Mouse (Mus musculus) embryonic facial prominence, embryonic 12.5 days (tissue): ENCODE results near the gene Arl5c. TPM values are rescaled to one million over a fixed set of nuclear protein-coding genes. Genes with fewer than 3 reads are reported as not detected.

Source experiments
- ATAC-seq: fragments of 200-750 bp; cut with Nextera tagmentation; 2 replicates; pipeline ENCODE4 v1.8.0; 2017; ENCODE audit not compliant: insufficient number of reproducible peaks, insufficient read depth, low FRiP score, low TSS enrichment
- H3K27ac ChIP-seq: fragments of 300-500 bp; sonication (generic); 2 replicates; pipeline ENCODE4 v1.5.1; 2016; ENCODE audit warnings: mild to moderate bottlenecking
- H3K27me3 ChIP-seq: fragments of 300-500 bp; sonication (generic); 2 replicates; pipeline ENCODE4 v1.6.1; 2016; ENCODE audit warnings: mild to moderate bottlenecking, moderate library complexity
- H3K36me3 ChIP-seq: fragments of 300-500 bp; sonication (generic); 2 replicates; pipeline ENCODE4 v1.6.1; 2016; ENCODE audit warnings: mild to moderate bottlenecking
- H3K4me1 ChIP-seq: fragments of 300-500 bp; sonication (generic); 2 replicates; pipeline ENCODE4 v1.6.1; 2016
- H3K4me2 ChIP-seq: fragments of 300-500 bp; sonication (generic); replicated peaks from 2 replicates; pipeline ENCODE4 v1.6.1; 2016; ENCODE audit warnings: mild to moderate bottlenecking, moderate library complexity
- H3K4me3 ChIP-seq: fragments of 300-500 bp; sonication (generic); 2 replicates; pipeline ENCODE4 v1.5.1; 2016; ENCODE audit warnings: mild to moderate bottlenecking
- H3K9ac ChIP-seq: fragments of 300-500 bp; sonication (generic); 2 replicates; pipeline ENCODE4 v1.6.1; 2016; ENCODE audit warnings: mild to moderate bottlenecking, moderate library complexity
- H3K9me3 ChIP-seq: fragments of 300-500 bp; sonication (generic); 2 replicates; pipeline ENCODE4 v1.6.1; 2016; ENCODE audit warnings: mild to moderate bottlenecking, moderate library complexity
- WGBS: fragments of 180-500 bp; shearing (Covaris S2); methylation state at CpG from one replicate; pipeline ENCODE4 v1.1.7; 2016; 5-methylcytosine and 5-hydroxymethylcytosine counted together
- polyA plus RNA-seq: library from polyadenylated mRNA; unstranded; fragments of >200 nt; fragmentation: Nextera tagmentation; extraction: Ambion mirVana; gene quantifications from 2 replicates; pipeline ENCODE4 v1.2.1, GENCODE M21; 2016

The Arl5c gene
- 6.9 and 7.6 TPM in 2 replicates for polyA plus RNA-seq

DNA sequence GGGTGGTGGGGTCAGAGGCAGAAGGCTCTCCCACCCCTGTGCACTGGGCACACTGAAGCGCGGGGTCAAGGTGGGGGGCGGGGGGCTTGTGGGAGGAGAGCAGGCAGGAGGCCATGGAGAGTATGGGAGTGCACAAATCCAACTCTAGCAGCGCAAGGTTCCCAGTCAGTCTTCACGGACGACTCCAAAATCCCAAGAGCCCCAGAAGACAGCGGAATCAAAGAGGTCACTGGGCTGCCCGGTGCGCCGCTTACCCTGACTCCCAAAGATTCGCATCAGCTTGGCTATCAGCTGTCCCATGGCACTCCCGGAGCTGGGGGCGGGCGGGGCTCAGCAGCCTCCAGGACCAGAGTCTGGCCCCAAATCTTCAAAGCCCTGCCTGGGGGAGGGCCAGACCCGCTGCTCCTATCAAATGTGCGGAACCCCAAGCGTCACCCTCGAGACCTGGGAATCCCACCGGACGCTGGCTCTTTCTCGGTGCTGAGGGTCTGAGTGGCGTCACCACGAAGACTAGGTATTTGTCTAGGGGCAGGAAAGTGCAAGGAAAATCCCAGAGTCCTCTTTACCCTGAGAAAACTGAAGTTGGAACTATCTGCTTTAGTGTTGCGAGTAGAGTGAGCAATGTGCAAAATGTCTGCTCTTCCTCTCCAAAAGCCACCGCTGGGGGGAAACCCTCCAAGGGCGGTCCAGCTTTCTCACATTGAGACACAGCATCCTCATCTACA, at the start of gene Arl5c:
TSS of gene Arl5c (minus strand) at position 618 of the 725 bp plus-strand sequence.
- Histone ChIP-seq H3K9me3 (no peaks in the 10 kb centered on the region), H3K4me2 (peak within 1 kb of the TSS; percentile 92), H3K27me3 (peaks cover 5% of the 10 kb centered on the region; the same call in 1 of the 2 replicates), H3K9ac (peak within 1 kb of the TSS; percentile 57), H3K36me3 (no peaks in the 10 kb centered on the region), H3K4me3 (peak within 1 kb of the TSS; percentile 46), H3K4me1 (peaks cover 9% of the 10 kb centered on the region; the same call in 1 of the 2 replicates), H3K27ac (no peak within 1 kb of the TSS)
- WGBS: 2% methylated on average over 26 of the region's 26 CpGs
- ATAC-seq: 0 out of 2 replicates have a peak, but pooled peaks have one; percentile 12

- no peak overlapping the region for H3K4me3 ChIP-seq
- peaks cover 30% of the 10 kb centered on the region for H3K27me3 ChIP-seq
- no peak overlapping the region for H3K9ac ChIP-seq
- no peak for ATAC-seq
- 70% methylated on average over 4 of the region's 4 CpGs for WGBS
- H3K27ac ChIP-seq: no peak overlapping the region
- H3K9me3 ChIP-seq: no peaks in the 10 kb centered on the region
- H3K4me2 ChIP-seq: no peak overlapping the region
- H3K36me3 ChIP-seq: no peaks in the 10 kb centered on the region
- no peaks in the 10 kb centered on the region for H3K4me1 ChIP-seq
Observed at GRCm38 (mm10) chr11:98045596-98045995, 49.6 kb upstream of the Arl5c start.

DNA sequence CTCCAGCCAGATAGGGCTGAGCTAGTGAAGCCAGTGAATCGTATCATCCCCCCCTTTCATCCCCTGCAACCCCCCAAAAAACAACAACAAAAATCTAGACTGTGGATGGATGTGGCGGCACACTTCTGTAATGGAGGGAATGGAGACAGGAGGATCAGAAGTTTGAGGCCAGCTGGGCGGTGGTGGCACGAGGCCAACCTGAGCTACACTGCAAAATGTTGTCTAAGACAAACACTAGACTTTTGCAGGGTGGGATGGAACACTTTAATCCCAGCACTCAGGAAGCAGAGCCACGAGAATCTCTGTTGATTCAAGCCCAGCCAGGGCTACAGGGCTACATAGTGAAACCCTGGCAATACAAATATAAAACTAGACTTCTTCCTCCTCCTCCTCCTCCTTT, 48.1 kb upstream of the Arl5c start:
- H3K4me2 ChIP-seq: no peak overlapping the region

DNA sequence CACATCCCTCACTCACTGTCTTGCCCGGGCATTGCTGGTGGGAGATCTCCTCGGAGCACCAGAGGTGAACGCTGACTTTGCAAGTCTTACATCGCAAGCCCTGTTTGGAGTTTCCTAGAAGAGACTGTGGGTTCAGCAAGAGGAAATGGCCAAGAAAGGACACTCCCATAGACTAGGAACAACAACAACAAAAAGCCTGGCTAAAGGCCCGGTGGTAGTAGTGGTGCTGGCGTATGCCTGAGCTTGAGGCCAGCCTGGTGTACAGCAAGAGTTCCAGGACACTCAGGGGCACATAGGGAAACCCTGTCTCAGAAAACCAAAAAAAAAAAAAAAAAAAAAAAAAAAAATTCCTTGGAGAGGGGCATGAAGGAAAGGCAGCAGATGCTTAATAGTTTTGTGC, 46.8 kb upstream of the Arl5c start:
- no peak overlapping the region for H3K27ac ChIP-seq
- 82% methylated on average over 6 of the region's 6 CpGs for WGBS
- no peak for ATAC-seq
- no peaks in the 10 kb centered on the region for H3K9me3 ChIP-seq
- no peak overlapping the region for H3K9ac ChIP-seq
- peaks cover 7% of the 10 kb centered on the region; the same call in 1 of the 2 replicates for H3K27me3 ChIP-seq
- H3K4me3 ChIP-seq: no peak overlapping the region
- no peaks in the 10 kb centered on the region for H3K36me3 ChIP-seq
- H3K4me2 ChIP-seq: no peak overlapping the region
- H3K4me1 ChIP-seq: no peaks in the 10 kb centered on the region

More for the DNA sequence above, 48.1 kb upstream of the Arl5c start:
- no peak for ATAC-seq
- Histone ChIP-seq H3K4me1 (no peaks in the 10 kb centered on the region), H3K36me3 (no peaks in the 10 kb centered on the region), H3K9me3 (no peaks in the 10 kb centered on the region), H3K27me3 (peaks cover 14% of the 10 kb centered on the region), H3K9ac (peak overlapping the region; percentile 5; the same call in 1 of the 2 replicates), H3K27ac (no peak overlapping the region), H3K4me3 (no peak overlapping the region)
- WGBS: 79% methylated on average over 5 of the region's 5 CpGs

DNA sequence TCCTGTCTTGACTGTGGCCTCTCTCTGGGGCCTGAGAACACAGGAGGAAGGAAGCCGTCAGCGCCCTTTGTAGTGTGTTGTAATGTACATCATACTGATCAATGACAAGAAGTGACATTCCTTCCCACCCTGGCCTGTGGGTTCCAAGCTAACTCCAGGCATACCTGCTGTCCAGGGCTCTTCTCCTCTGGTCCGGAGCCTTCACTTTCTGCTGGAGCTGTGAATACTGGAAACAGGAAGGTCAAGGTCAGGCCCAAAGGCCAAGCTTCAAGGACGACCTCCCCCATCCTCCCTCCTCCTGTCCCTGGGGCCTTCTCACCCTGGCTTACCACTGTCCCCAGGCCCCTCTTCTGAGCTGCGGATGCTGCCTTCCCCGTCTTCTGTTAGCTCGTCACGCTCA, 45.0 kb upstream of the Arl5c start:
- Histone ChIP-seq H3K4me1 (peaks cover 6% of the 10 kb centered on the region), H3K9ac (no peak overlapping the region), H3K9me3 (no peaks in the 10 kb centered on the region), H3K4me3 (no peak overlapping the region), H3K27ac (no peak overlapping the region), H3K4me2 (no peak overlapping the region), H3K36me3 (no peaks in the 10 kb centered on the region), H3K27me3 (peaks cover 25% of the 10 kb centered on the region)
- WGBS: 53% methylated on average over 8 of the region's 8 CpGs
- no peak for ATAC-seq

DNA sequence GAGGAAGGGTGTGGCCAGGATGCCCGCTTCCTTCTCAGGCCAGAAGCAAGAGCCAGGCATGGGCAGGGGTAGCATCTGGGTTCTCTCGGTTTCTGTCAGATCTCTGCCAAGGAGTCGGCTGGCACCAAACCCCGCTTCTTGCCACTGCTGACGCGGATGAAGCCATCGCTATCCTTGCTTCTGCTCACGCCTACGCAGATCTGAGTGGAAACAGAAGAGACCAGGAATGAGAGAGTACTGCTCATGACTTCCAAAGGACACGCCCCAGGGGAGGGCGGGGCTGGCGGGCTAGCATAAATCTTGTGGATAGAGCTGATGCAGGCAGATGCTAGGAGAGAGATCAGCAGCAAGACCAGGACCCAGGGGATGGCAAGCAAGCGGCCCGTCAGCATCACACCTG, 41.9 kb upstream of the Arl5c start:
- no peak for ATAC-seq
- Histone ChIP-seq H3K27ac (no peak overlapping the region), H3K9ac (no peak overlapping the region), H3K4me2 (no peak overlapping the region), H3K36me3 (no peaks in the 10 kb centered on the region), H3K27me3 (peaks cover 27% of the 10 kb centered on the region), H3K4me1 (peaks cover 20% of the 10 kb centered on the region), H3K4me3 (no peak overlapping the region), H3K9me3 (no peaks in the 10 kb centered on the region)
- 64% methylated on average over 14 of the region's 14 CpGs for WGBS

DNA sequence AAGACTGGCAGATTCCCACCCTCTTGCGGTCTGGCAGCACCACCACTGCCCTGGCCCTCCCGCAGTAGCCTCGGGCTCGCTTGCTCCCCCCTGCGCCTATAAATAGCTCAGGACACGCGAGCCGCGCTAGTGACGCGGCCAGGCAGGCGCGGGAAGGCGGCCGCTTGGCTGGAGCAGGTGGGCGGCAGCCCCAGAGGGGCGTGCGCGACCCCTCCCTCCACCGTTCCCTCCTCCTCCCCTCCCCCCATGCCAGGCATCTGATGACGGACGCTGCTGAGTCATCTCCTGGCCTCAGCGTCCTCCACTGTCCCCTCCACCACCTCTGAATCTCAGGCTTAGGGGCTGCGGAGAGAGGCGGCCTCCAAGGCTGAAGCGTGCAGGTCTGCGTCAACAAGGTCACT, 40.0 kb upstream of the Arl5c start:
- Histone ChIP-seq H3K27ac (no peak overlapping the region), H3K9ac (peak overlapping the region; percentile 49), H3K36me3 (peaks cover 4% of the 10 kb centered on the region), H3K4me3 (peak overlapping the region; percentile 33), H3K27me3 (peaks cover 27% of the 10 kb centered on the region), H3K9me3 (no peaks in the 10 kb centered on the region), H3K4me1 (peaks cover 20% of the 10 kb centered on the region), H3K4me2 (peak overlapping the region; percentile 75)
- WGBS: under 1% methylated on average over 27 of the region's 27 CpGs
- ATAC-seq: 0 out of 2 replicates have a peak, but pooled peaks have one; percentile 26

- Histone ChIP-seq H3K4me3 (no peak overlapping the region), H3K4me1 (peaks cover 20% of the 10 kb centered on the region), H3K27ac (no peak overlapping the region), H3K9me3 (no peaks in the 10 kb centered on the region), H3K27me3 (peaks cover 27% of the 10 kb centered on the region), H3K36me3 (peaks cover 15% of the 10 kb centered on the region), H3K9ac (no peak overlapping the region), H3K4me2 (no peak overlapping the region)
- no peak for ATAC-seq
- 27% methylated on average over 4 of the region's 4 CpGs for WGBS
Observed at GRCm38 (mm10) chr11:98034840-98035239, 38.9 kb upstream of the Arl5c start.

GRCm38 (mm10) chr11:98034061-98034460, 38.1 kb upstream of the Arl5c start:
- peaks cover 23% of the 10 kb centered on the region for H3K36me3 ChIP-seq
- H3K9ac ChIP-seq: no peak overlapping the region
- no peaks in the 10 kb centered on the region for H3K9me3 ChIP-seq
- no peak overlapping the region for H3K4me3 ChIP-seq
- H3K4me2 ChIP-seq: no peak overlapping the region
- no peak for ATAC-seq
- H3K4me1 ChIP-seq: peaks cover 20% of the 10 kb centered on the region
- no peak overlapping the region for H3K27ac ChIP-seq
- WGBS: 81% methylated on average over 5 of the region's 5 CpGs
- H3K27me3 ChIP-seq: peaks cover 27% of the 10 kb centered on the region

DNA sequence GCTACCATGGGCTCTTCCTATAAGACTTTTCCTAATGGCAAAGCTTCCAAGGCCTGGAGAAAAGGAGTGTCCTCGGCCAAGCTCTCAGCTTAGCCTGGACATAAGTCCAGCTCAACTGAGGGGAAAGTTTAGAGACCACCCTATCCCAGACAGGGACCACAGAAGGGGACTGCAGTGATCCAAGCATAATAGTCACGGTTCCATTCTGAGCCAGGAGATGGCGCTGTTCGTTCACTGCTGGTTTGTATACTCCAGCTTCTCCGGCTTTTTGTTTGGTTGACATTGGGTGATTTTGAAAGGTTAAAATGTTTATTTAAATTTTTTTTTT, 35.4 kb upstream of the Arl5c start:
- no peak overlapping the region for H3K27ac ChIP-seq
- H3K9ac ChIP-seq: no peak overlapping the region
- no peaks in the 10 kb centered on the region for H3K9me3 ChIP-seq
- no peak overlapping the region for H3K4me2 ChIP-seq
- 6% methylated on average over 5 of the region's 5 CpGs for WGBS
- H3K4me3 ChIP-seq: no peak overlapping the region
- ATAC-seq: no peak
- peaks cover 12% of the 10 kb centered on the region for H3K27me3 ChIP-seq
- H3K4me1 ChIP-seq: peaks cover 28% of the 10 kb centered on the region
- H3K36me3 ChIP-seq: peaks cover 34% of the 10 kb centered on the region

DNA sequence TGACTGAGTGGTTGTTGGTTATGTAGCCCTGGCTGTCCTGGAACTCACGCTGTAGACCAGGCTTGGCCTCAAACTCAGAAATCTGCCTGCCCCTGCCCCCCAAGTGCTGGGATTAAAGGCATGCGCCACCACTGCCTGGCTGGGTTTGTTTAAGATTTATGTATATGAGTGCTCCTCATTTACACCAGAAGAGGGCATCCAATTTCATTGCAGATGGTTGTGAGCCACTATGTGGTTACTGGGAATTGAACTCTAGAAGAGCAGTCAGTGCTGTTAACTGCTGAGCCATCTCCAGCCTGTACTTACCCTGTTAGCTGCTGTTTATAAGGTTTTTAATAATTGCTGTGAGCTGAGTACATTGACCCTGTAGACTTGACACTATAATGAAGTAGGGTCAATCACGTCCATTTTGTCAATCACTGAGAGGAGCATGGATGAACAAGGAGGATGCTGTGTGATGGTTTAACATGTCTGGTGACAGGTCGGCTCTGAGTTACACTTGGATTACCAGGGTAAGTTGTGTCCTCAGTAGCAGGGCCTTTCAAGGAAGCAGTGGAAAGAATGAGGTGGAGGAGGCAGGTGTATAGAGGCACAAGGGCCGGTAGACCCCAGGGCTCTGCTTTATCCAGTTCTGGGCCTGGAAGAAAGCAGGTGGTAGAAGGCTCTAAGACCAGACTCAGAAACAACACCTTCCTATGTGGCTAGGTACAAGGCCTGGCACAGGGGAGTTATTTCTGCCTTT, 34.9 kb upstream of the Arl5c start:
- H3K27me3 ChIP-seq: peaks cover 7% of the 10 kb centered on the region
- peaks cover 34% of the 10 kb centered on the region for H3K36me3 ChIP-seq
- 55% methylated on average over 5 of the region's 5 CpGs for WGBS
- no peak for ATAC-seq
- peaks cover 26% of the 10 kb centered on the region for H3K4me1 ChIP-seq
- H3K4me3 ChIP-seq: no peak overlapping the region
- H3K27ac ChIP-seq: 0 out of 2 replicates have a peak overlapping the region, but pooled peaks have one; percentile 13
- H3K9me3 ChIP-seq: no peaks in the 10 kb centered on the region
- H3K9ac ChIP-seq: no peak overlapping the region
- no peak overlapping the region for H3K4me2 ChIP-seq

GRCm38 (mm10) chr11:98027785-98028184, 31.8 kb upstream of the Arl5c start:
- peaks cover 34% of the 10 kb centered on the region for H3K36me3 ChIP-seq
- H3K4me2 ChIP-seq: peak overlapping the region; percentile 88
- ATAC-seq: no peak
- H3K27me3 ChIP-seq: no peaks in the 10 kb centered on the region
- peak overlapping the region; percentile 100 for H3K4me3 ChIP-seq
- 22% methylated on average over 7 of the region's 7 CpGs for WGBS
- peak overlapping the region; percentile 100 for H3K9ac ChIP-seq
- H3K4me1 ChIP-seq: peaks cover 20% of the 10 kb centered on the region
- H3K27ac ChIP-seq: no peak overlapping the region; the same call in 1 of the 2 replicates
- H3K9me3 ChIP-seq: no peaks in the 10 kb centered on the region
